Mouse (Mus musculus): ENCODE measurements around the gene Arhgap30. TPM values are rescaled to one million over a fixed set of nuclear protein-coding genes. Genes with fewer than 3 reads are reported as not detected.

The Arhgap30 gene
- total RNA-seq, 1 experiment from 2014 or later, result 469 TPM

DNA sequence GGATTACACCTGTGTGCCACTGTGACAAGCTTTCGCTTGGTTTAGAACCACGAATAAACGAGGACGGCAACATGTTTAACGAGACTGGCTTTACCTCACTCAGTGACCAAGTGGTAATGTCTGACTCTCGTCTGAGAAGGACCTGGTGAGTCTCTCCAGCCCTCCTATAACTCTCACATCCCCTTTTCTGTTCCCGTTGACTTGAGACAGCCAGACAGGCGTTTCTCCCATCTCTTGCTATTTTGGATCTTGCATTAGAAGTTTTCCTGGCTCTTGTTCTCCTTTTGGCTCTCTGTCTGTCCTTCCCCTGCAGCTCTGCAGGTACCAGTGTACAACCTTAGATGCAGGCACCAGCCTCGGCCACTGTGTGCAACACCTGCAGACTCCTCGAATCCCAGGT, 62.2 kb downstream of the Arhgap30 start:
- no peak for ATAC-seq (ENCODE audit: extremely low read depth, insufficient number of reproducible peaks, low FRiP score, poor library complexity, severe bottlenecking)

DNA sequence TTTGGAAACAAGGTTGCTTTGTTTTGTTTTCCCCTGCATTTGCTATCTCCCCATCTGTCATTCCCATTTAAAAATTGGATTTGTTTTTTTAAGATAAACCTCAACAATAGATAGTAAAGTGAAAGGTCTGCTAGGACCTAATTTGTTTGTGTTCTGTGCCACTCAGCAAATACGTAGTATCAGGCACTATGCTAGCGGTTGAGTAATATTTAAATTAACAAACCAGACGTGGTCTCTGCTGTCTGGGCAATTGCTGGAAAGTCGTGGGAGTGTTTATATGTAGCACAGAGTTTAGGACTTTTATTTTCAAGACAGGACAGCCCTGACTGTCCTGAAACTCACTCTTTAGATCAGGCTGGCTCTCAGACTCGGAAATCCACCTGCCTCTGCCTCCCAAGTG, 63.8 kb downstream of the Arhgap30 start:
- ATAC-seq (ENCODE audit: extremely low read depth, insufficient number of reproducible peaks, low FRiP score, poor library complexity, severe bottlenecking), result no peak

DNA sequence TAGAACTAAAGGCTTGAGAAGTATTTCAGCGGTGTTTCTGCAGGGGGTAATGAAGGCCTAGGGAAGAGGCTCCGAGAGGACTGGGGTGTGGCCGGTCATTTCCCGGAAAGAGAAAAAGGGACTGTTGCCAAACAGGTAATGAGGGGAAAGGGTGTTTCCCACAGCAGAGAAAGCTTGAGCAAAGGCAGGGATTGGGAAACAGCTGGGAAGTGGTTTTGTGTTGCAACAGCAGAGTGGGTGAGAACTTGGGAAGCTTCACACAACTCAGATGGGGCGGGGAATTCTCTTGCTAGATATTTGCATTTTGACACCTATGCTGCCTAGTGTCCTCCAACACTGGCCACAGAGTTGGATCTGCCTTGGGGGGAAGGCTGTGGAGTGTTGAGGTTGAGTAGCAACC, 64.2 kb downstream of the Arhgap30 start:
- no peak for ATAC-seq (ENCODE audit: extremely low read depth, insufficient number of reproducible peaks, low FRiP score, poor library complexity, severe bottlenecking)

GRCm38 (mm10) chr1:171454926-171455325, 66.2 kb downstream of the Arhgap30 start:
- no peak for ATAC-seq (ENCODE audit: extremely low read depth, insufficient number of reproducible peaks, low FRiP score, poor library complexity, severe bottlenecking)

DNA sequence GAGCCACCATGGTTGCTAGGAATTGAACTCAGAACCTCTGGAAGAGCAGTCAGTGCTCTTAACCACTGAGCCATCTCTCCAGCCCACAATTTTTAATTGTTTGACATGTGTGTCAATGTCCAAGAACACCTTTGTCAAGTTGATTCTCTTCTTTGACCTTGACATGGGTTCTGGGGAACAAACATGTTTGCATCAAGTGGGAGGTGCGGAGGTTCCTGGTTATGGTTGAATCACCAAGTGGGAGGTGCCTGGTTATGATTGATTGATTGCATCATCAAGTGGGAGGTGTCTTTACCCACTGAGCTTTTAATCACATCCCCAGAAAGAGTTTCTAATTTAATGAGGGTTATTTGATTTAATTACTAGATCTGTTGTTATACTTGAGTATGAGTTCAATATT, 68.8 kb downstream of the Arhgap30 start:
- ATAC-seq (ENCODE audit: extremely low read depth, insufficient number of reproducible peaks, low FRiP score, poor library complexity, severe bottlenecking), result no peak

DNA sequence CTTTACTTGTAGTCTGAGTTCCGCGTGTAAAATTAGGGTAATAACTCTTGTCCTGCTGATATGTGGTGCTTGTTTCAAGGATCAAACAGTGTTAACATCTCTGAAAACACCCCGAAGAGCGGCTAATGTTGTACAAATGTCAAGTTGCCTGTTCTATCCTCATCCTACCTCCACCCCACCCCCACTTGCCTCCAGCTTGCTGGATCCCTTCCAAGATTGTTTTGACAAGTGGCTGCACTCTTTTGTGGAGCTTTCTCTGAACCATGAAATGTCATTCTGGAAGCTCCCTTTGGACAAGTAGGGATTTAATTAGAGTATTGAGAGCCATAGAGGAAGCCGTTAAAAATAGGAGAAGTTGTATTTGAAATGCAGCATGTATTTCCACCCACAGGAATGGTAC, 71.0 kb downstream of the Arhgap30 start:
- ATAC-seq (ENCODE audit: extremely low read depth, insufficient number of reproducible peaks, low FRiP score, poor library complexity, severe bottlenecking), result no peak

Other genes starting within 250 kb of the Arhgap30 start
- 16.3 and 16.9 TPM in 2 replicates for gene Sdhc, start 238.4 kb upstream of the Arhgap30 start, total RNA-seq (2017)
- gene Mpz, start 238.2 kb upstream of the Arhgap30 start, total RNA-seq (2017), result not detected in 2 replicates
- 0.49 and 0.81 TPM in 2 replicates for gene Pcp4l1, start 192.7 kb upstream of the Arhgap30 start, total RNA-seq (2017)
- 0.25 TPM in 1 of 2 replicates, not detected in the other for gene Nr1i3, start 175.0 kb upstream of the Arhgap30 start, total RNA-seq (2017)
- gene Tomm40l, start 166.4 kb upstream of the Arhgap30 start, total RNA-seq (2017), result 6.6 and 7.5 TPM in 2 replicates
- gene Apoa2, start 163.9 kb upstream of the Arhgap30 start, total RNA-seq (2017), result not detected in 2 replicates
- gene Fcer1g, start 154.6 kb upstream of the Arhgap30 start, total RNA-seq (2017), result 410 and 425 TPM in 2 replicates
- gene Adamts4, start 138.5 kb upstream of the Arhgap30 start, total RNA-seq (2017), result 0.12 TPM in 1 of 2 replicates, not detected in the other
- 150 and 174 TPM in 2 replicates for gene Ndufs2, start 137.6 kb upstream of the Arhgap30 start, total RNA-seq (2017)
- gene B4galt3, start 118.6 kb upstream of the Arhgap30 start, total RNA-seq (2017), result 116 and 144 TPM in 2 replicates
- 48.4 and 57.0 TPM in 2 replicates for gene Ppox, start 107.8 kb upstream of the Arhgap30 start, total RNA-seq (2017)
- gene Usp21, start 101.0 kb upstream of the Arhgap30 start, total RNA-seq (2017), result 45.5 and 45.7 TPM in 2 replicates
- gene Ufc1, start 93.9 kb upstream of the Arhgap30 start, total RNA-seq (2017), result 32.0 and 39.7 TPM in 2 replicates
- 24.2 and 30.4 TPM in 2 replicates for gene Dedd, start 59.8 kb upstream of the Arhgap30 start, total RNA-seq (2017)
- 27.2 and 33.0 TPM in 2 replicates for gene Nit1, start 43.3 kb upstream of the Arhgap30 start, total RNA-seq (2017)
- gene Pfdn2, start 43.3 kb upstream of the Arhgap30 start, total RNA-seq (2017), result 13.1 and 18.7 TPM in 2 replicates
- 0.58 TPM in 1 of 2 replicates, not detected in the other for gene Klhdc9, start 28.2 kb upstream of the Arhgap30 start, total RNA-seq (2017)
- 2.2 and 2.9 TPM in 2 replicates for gene Nectin4, start 18.9 kb upstream of the Arhgap30 start, total RNA-seq (2017)
- 111 and 138 TPM in 2 replicates for gene Usf1, start 22.4 kb downstream of the Arhgap30 start, total RNA-seq (2017)
- gene Tstd1, start 29.9 kb downstream of the Arhgap30 start, total RNA-seq (2017), result 8.8 and 15.2 TPM in 2 replicates
- 2.5 and 2.9 TPM in 2 replicates for gene F11r, start 48.6 kb downstream of the Arhgap30 start, total RNA-seq (2017)
- 20.3 and 20.7 TPM in 2 replicates for gene Alyref2, start 114.5 kb downstream of the Arhgap30 start, total RNA-seq (2017)
- not detected in 2 replicates for gene Itln1, start 146.3 kb downstream of the Arhgap30 start, total RNA-seq (2017)
- 126 and 134 TPM in 2 replicates for gene Cd244a, start 170.2 kb downstream of the Arhgap30 start, total RNA-seq (2017)
- 83.9 and 87.7 TPM in 2 replicates for gene Ly9, start 218.5 kb downstream of the Arhgap30 start, total RNA-seq (2017)